Mouse (Mus musculus) right cerebral cortex, postnatal 4 days (tissue): ENCODE data around the gene Metap2.
A peak's percentile ranks its signal among the peaks of the same experiment; 100 is the strongest.
"Not testable (repeated sequence)": the region's sequence is repeated elsewhere in the genome, so short reads cannot be mapped to it uniquely, and the experiment has no call there.

Experiments used
- DNase-seq: peaks from one replicate; pipeline ENCODE4 v3.0.0-alpha.2; 2022

The Metap2 gene

GRCm38 (mm10) chr10:93909811-93910446 lies 13.0 kb upstream of the Metap2 start:
- DNase-seq: no peak

- DNase-seq: no peak
Observed at GRCm38 (mm10) chr10:93909015-93909414, 12.1 kb upstream of the Metap2 start.

GRCm38 (mm10) chr10:93908540-93908939 lies 11.6 kb upstream of the Metap2 start:
- no peak for DNase-seq

- no peak for DNase-seq
Observed at GRCm38 (mm10) chr10:93907376-93907775, 10.5 kb upstream of the Metap2 start.

- DNase-seq: no peak
Observed at GRCm38 (mm10) chr10:93899907-93900306, 3.0 kb upstream of the Metap2 start.

GRCm38 (mm10) chr10:93899303-93899702 lies 2.4 kb upstream of the Metap2 start:
- DNase-seq: no peak

- DNase-seq: no peak
Observed at GRCm38 (mm10) chr10:93892551-93892950, 4.3 kb downstream of the Metap2 start.

- no peak for DNase-seq
Observed at GRCm38 (mm10) chr10:93891031-93891430, 5.9 kb downstream of the Metap2 start.

- DNase-seq: no peak
Observed at GRCm38 (mm10) chr10:93890565-93890964, 6.3 kb downstream of the Metap2 start.

GRCm38 (mm10) chr10:93889976-93890375 lies 6.9 kb downstream of the Metap2 start:
- no peak for DNase-seq

GRCm38 (mm10) chr10:93889579-93889950 lies 7.3 kb downstream of the Metap2 start:
- peak; percentile 88 for DNase-seq

GRCm38 (mm10) chr10:93888935-93889578 lies 7.8 kb downstream of the Metap2 start:
- DNase-seq: peak; percentile 56

GRCm38 (mm10) chr10:93888590-93888934 lies 8.3 kb downstream of the Metap2 start:
- peak; percentile 4 for DNase-seq

- no peak for DNase-seq
Observed at GRCm38 (mm10) chr10:93885839-93886477, 10.9 kb downstream of the Metap2 start.

- no peak for DNase-seq
Observed at GRCm38 (mm10) chr10:93882738-93883364, 14.0 kb downstream of the Metap2 start.

- no peak for DNase-seq
Observed at GRCm38 (mm10) chr10:93881918-93882317, 15.0 kb downstream of the Metap2 start.

- no peak for DNase-seq
Observed at GRCm38 (mm10) chr10:93878732-93879131, 18.2 kb downstream of the Metap2 start.

GRCm38 (mm10) chr10:93876772-93877171 lies 20.1 kb downstream of the Metap2 start:
- no peak for DNase-seq

GRCm38 (mm10) chr10:93868886-93869285 lies 28.0 kb downstream of the Metap2 start:
- no peak for DNase-seq

GRCm38 (mm10) chr10:93868401-93868800 lies 28.5 kb downstream of the Metap2 start:
- DNase-seq: no peak

GRCm38 (mm10) chr10:93856095-93856494 lies 40.8 kb downstream of the Metap2 start:
- no peak for DNase-seq

GRCm38 (mm10) chr10:93855126-93855525 lies 41.8 kb downstream of the Metap2 start:
- no peak for DNase-seq

GRCm38 (mm10) chr10:93846706-93847105 lies 50.2 kb downstream of the Metap2 start:
- DNase-seq: no peak

- DNase-seq: not testable (repeated sequence)
Observed at GRCm38 (mm10) chr10:93835115-93835514, 61.8 kb downstream of the Metap2 start.
